Mouse (Mus musculus) heart, adult 2 months (tissue): Measurements from ENCODE around the gene Dusp27. TPM values are rescaled to one million over a fixed set of nuclear protein-coding genes. Genes with fewer than 3 reads are reported as not detected.

ENCODE experiments used
- DNase-seq, 2 experiments: peaks; one replicate each; pipeline ENCODE4 v3.0.0; 2021
- H3K27ac ChIP-seq: fragments of 200-600 bp; 2 replicates; pipeline ENCODE4 v1.8.1; 2022
- H3K27me3 ChIP-seq: fragments of 200-500 bp; 2 replicates; pipeline ENCODE4 v1.6.1; 2012; ENCODE audit warnings: mild to moderate bottlenecking, low read length, inconsistent platforms, mixed read lengths; ENCODE audit not compliant: control insufficient read depth, insufficient read depth
- H3K36me3 ChIP-seq: fragments of 200-500 bp; 2 replicates; pipeline ENCODE4 v1.6.1; 2012; ENCODE audit warnings: low read length, inconsistent platforms; ENCODE audit not compliant: control insufficient read depth, insufficient read depth
- H3K4me1 ChIP-seq: fragments of 200-500 bp; 2 replicates; pipeline ENCODE4 v1.6.1; 2011; ENCODE audit warnings: low read length; ENCODE audit not compliant: control insufficient read depth, insufficient read depth
- H3K4me3 ChIP-seq: fragments of 200-600 bp; 2 replicates; pipeline ENCODE4 v1.8.1; 2022
- H3K79me2 ChIP-seq: fragments of 200-500 bp; replicated peaks from 2 replicates; pipeline ENCODE4 v1.6.1; 2012; ENCODE audit warnings: mild to moderate bottlenecking, inconsistent platforms, low read length, moderate library complexity, mixed read lengths; ENCODE audit not compliant: control insufficient read depth, insufficient read depth
- H3K9ac ChIP-seq: fragments of 200-500 bp; 2 replicates; pipeline ENCODE4 v1.6.1; 2012; ENCODE audit warnings: low read depth, mild to moderate bottlenecking, control low read depth, inconsistent platforms, low read length, mixed read lengths
- CTCF ChIP-seq: fragments of 200-600 bp; IDR thresholded peaks from 2 replicates; pipeline ENCODE4 v1.8.1; 2022; ENCODE audit warnings: antibody characterized with exemption, mild to moderate bottlenecking, moderate library complexity
- EP300 ChIP-seq: fragments of 200-500 bp; IDR thresholded peaks from 2 replicates; pipeline ENCODE4 v1.6.1; 2011; ENCODE audit warnings: low read depth, low read length, control low read depth; ENCODE audit not compliant: insufficient read depth
- POLR2A ChIP-seq: fragments of 200-500 bp; IDR thresholded peaks from 2 replicates; pipeline ENCODE4 v1.6.1; 2011; ENCODE audit warnings: mild to moderate bottlenecking, low read depth, low read length, control low read depth; ENCODE audit not compliant: insufficient read depth
- WGBS: fragments of 180-500 bp; shearing (Covaris S2); methylation state at CpG from one replicate; pipeline ENCODE4 v1.1.7; 2018; 5-methylcytosine and 5-hydroxymethylcytosine counted together
- intact Hi-C: fragments of 180-260 bp; cut with DNase I; formaldehyde crosslinking; loops from one replicate; pipeline ENCODE4 v1.15.1; 2025
- polyA plus RNA-seq: library from polyadenylated mRNA; depleted of rRNA; stranded (reverse); fragments of >200 nt; gene quantifications from 2 replicates; pipeline ENCODE4 v1.2.3, GENCODE M21; 2012; rRNA removed
- total RNA-seq, 2 experiments: library from RNA; stranded (reverse); gene quantifications; 2 replicates each; pipeline ENCODE4 v1.2.3; 2021

Dusp27 gene
- total and polyA plus RNA-seq, 3 experiments, result 9.4 to 42.1 (median 37.3) TPM

- intact Hi-C loops, result no loop called here
- Histone ChIP-seq H3K9ac (no peak overlapping the region; the same call in none of the 2 replicates), H3K79me2 (no peaks in the 10 kb centered on the region), H3K36me3 (no peaks in the 10 kb centered on the region), H3K4me1 (peaks cover 3% of the 10 kb centered on the region), H3K27me3 (no peaks in the 10 kb centered on the region), H3K4me3 (peak overlapping the region; percentile 49), H3K27ac (no peak overlapping the region)
- under 1% methylated on average over 23 of the region's 23 CpGs for WGBS
- peak in 1 of 2 experiments; percentile 28 for DNase-seq
- TF ChIP-seq CTCF (no peak), POLR2A (no peak), EP300 (no peak)
Observed at GRCm38 (mm10) chr1:166048230-166048911, 79.4 kb downstream of the Dusp27 start.

Other genes starting within 250 kb of the Dusp27 start
- 10 to 100 TPM in 1 of 2 experiments, 1 to 10 TPM in 1; 8.2 to 11.4 TPM for gene Pou2f1, start 125.2 kb downstream of the Dusp27 start, total RNA-seq
- gene Pou2f1, start 125.2 kb downstream of the Dusp27 start, polyA plus RNA-seq, result 7.6 and 8.6 TPM in 2 replicates
- gene Gpa33, start 2.3 kb upstream of the Dusp27 start, total RNA-seq, result not detected
- gene Gpa33, start 2.3 kb upstream of the Dusp27 start, polyA plus RNA-seq, result not detected in 2 replicates
- gene Mael, start 110.8 kb upstream of the Dusp27 start, total RNA-seq, result not detected
- 0.18 and 0.26 TPM in 2 replicates for gene Mael, start 110.8 kb upstream of the Dusp27 start, polyA plus RNA-seq
- gene Ildr2, start 126.2 kb upstream of the Dusp27 start, total RNA-seq, result 1 to 10 TPM; 2.4 to 2.9 TPM
- 0.25 and 1.00 TPM in 2 replicates for gene Ildr2, start 126.2 kb upstream of the Dusp27 start, polyA plus RNA-seq